Mouse (Mus musculus) lung, embryonic 16.5 days (tissue): Measurements from ENCODE around the gene Muc20. TPM values are rescaled to one million over a fixed set of nuclear protein-coding genes. Genes with fewer than 3 reads are reported as not detected.

ENCODE experiments used
- ATAC-seq: fragments of 200-750 bp; cut with Nextera tagmentation; 2 replicates; pipeline ENCODE4 v1.8.0; 2017; ENCODE audit warnings: low read depth, mild to moderate bottlenecking, moderate library complexity
- H3K27ac ChIP-seq: fragments of 300-500 bp; sonication (generic); 2 replicates; pipeline ENCODE4 v1.5.1; 2014; ENCODE audit warnings: mild to moderate bottlenecking, control low read depth, low read length
- H3K27me3 ChIP-seq: fragments of 300-500 bp; sonication (generic); 2 replicates; pipeline ENCODE4 v1.6.1; 2014; ENCODE audit warnings: low read depth, low read length, mixed read lengths; ENCODE audit not compliant: control insufficient read depth, insufficient read depth
- H3K36me3 ChIP-seq: fragments of 300-500 bp; sonication (generic); 2 replicates; pipeline ENCODE4 v1.6.1; 2014; ENCODE audit warnings: low read length; ENCODE audit not compliant: control insufficient read depth, insufficient read depth
- H3K4me1 ChIP-seq: fragments of 300-500 bp; sonication (generic); replicated peaks from 2 replicates; pipeline ENCODE4 v1.6.1; 2014; ENCODE audit warnings: low read length, mixed read lengths; ENCODE audit not compliant: control insufficient read depth, insufficient read depth
- H3K4me2 ChIP-seq: fragments of 300-500 bp; sonication (generic); 2 replicates; pipeline ENCODE4 v1.6.1; 2014; ENCODE audit warnings: low read depth, low read length, control low read depth
- H3K4me3 ChIP-seq: fragments of 300-500 bp; sonication (generic); 2 replicates; pipeline ENCODE4 v1.5.1; 2014; ENCODE audit warnings: mild to moderate bottlenecking, low read length, control low read depth
- H3K9ac ChIP-seq: fragments of 300-500 bp; sonication (generic); 2 replicates; pipeline ENCODE4 v1.6.1; 2014; ENCODE audit warnings: low read length, control low read depth
- H3K9me3 ChIP-seq: fragments of 300-500 bp; sonication (generic); 2 replicates; pipeline ENCODE4 v1.6.1; 2016; ENCODE audit warnings: low read length; ENCODE audit not compliant: control insufficient read depth
- WGBS: fragments of 180-500 bp; shearing (Covaris S2); extraction: QIAGEN DNeasy Blood & Tissue Kit; methylation state at CpG from one replicate; pipeline ENCODE4 v1.1.7; 2014; 5-methylcytosine and 5-hydroxymethylcytosine counted together
- polyA plus RNA-seq: library from polyadenylated mRNA; unstranded; fragments of >200 nt; fragmentation: Nextera tagmentation; extraction: Ambion mirVana; gene quantifications from 2 replicates; pipeline ENCODE4 v1.2.1, GENCODE M21; 2015

The Muc20 gene
- polyA plus RNA-seq, 1 experiment from 2014 or later, result 0.11 TPM

DNA sequence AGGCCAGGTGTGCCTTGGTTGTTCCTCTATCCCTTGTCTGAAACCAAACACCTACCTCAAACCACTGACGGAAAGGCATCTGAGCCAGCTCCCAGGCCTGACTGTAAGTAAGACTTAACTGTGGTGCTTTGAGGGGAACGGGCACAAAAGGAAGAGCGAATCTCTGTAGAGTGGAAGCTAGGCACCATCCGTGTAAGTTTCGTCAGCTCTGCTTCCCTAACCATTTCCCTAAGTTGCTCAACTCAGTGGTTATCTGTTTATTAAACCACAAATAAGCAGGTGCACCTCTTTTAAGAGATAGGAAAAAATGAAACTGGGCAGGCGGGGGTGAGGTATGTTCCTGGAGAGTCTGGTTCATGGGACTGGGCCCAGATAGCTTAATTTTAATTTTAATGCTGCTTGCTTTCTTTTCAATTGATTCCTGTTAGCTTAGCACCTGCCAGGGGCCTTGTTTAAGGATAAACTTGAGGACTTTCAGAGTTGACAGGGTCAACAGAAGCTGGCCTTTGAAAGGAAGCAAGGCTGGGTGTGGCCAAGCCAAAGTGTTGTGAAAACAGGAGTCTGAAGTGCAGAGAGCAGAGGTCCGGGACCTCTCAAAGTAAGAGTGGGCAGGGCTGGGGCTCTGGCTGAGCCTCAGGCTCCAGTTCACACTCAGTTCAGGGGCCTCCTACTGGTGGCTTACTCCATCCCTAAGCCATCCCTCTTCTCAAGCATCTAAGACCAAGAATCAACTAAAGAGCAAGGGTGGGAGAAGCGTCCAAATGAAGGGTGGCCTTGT lies 10.4 kb upstream of the Muc20 start:
- H3K27me3 ChIP-seq, result no peaks in the 10 kb centered on the region
- H3K4me2 ChIP-seq, result no peak overlapping the region
- H3K36me3 ChIP-seq, result no peaks in the 10 kb centered on the region
- no peaks in the 10 kb centered on the region for H3K9me3 ChIP-seq
- WGBS, result 45% methylated on average over 8 of the region's 8 CpGs
- peaks cover 37% of the 10 kb centered on the region for H3K4me1 ChIP-seq
- H3K9ac ChIP-seq, result no peak overlapping the region
- H3K27ac ChIP-seq, result peak overlapping the region; percentile 52
- H3K4me3 ChIP-seq, result no peak overlapping the region
- peak; percentile 75 for ATAC-seq

DNA sequence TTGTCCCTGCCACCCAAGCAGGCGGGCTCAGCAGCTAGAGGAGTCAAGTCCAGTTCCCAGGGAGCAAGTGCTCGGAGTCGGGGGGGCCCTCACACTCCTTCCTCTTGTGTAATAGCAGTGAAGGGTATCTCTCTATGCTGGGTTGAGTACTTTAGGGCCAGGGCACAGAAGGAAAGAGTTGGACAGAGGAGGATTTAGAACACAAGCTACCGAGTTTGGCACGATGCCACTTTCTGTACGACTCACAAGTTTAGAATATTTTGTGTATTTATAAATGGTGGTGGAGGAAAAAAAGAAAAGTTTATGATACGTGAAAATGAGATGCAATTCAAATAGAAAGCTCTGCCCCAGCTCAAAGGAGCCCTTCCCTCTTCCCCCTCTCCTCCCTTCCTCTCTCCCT lies 7.9 kb upstream of the Muc20 start:
- H3K36me3 ChIP-seq, result no peaks in the 10 kb centered on the region
- H3K9ac ChIP-seq, result no peak overlapping the region
- 0 out of 2 replicates have a peak, but pooled peaks have one; percentile 30 for ATAC-seq
- peak overlapping the region; percentile 77 for H3K27ac ChIP-seq
- WGBS, result 33% methylated on average over 7 of the region's 7 CpGs
- H3K4me3 ChIP-seq, result no peak overlapping the region
- H3K9me3 ChIP-seq, result no peaks in the 10 kb centered on the region
- H3K27me3 ChIP-seq, result no peaks in the 10 kb centered on the region
- H3K4me2 ChIP-seq, result no peak overlapping the region; the same call in 1 of the 2 replicates
- H3K4me1 ChIP-seq, result peaks cover 39% of the 10 kb centered on the region

DNA sequence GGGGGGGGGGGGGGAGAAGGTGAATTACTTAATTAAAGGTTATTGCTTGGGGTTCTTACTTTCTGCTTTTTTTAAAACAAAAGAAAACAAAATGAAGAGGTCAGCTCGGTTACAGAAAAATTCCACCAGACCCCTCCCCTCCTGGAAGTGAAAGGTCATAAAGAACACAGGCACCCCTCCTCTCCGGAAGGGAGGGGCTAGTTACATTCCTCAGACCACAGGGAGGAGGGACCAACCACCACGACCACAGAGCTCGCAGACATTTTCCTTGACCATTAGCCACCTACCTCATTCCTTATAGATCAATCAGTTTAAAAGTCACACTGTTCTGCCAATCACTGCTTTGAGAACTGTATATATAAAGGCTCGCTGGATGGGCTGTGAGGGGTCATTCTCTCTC lies 6.7 kb upstream of the Muc20 start:
- Histone ChIP-seq H3K36me3 (no peaks in the 10 kb centered on the region), H3K27ac (peak overlapping the region; percentile 90)
- 30% methylated on average over 5 of the region's 5 CpGs for WGBS

DNA sequence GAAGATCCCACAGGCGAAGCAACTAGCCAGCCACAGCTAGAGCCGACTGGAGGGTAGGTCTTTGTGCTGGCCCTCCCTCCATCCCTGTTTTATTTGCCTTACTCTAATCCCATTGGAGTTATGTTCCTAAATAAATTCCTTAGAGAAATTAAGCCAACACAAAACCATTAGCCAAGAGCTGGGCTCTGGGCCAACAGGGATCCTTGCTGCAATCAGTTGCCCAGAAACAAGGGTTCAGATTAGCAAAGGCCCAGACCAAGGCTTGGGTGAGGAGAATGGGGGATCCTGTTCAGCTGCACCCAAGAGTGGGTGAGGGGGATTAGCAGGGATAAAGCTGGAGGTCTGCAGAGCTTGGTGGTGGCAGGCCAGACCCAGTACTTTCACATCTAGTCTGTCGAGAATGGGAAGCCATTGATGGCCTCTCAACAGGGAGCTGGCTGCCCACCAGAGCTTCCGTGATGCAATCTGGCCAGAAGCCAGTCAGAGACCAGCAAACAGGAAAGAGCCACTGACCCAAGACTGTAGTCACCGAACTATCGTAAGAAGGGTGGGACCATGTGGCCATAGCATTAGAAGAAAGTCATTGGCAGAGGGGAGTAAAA lies 6.1 kb upstream of the Muc20 start:
- peaks cover 42% of the 10 kb centered on the region for H3K4me1 ChIP-seq
- no peak overlapping the region for H3K4me3 ChIP-seq
- no peaks in the 10 kb centered on the region for H3K9me3 ChIP-seq
- no peak overlapping the region for H3K9ac ChIP-seq
- no peaks in the 10 kb centered on the region for H3K36me3 ChIP-seq
- H3K27ac ChIP-seq, result peak overlapping the region; percentile 90
- ATAC-seq, result peak; percentile 73
- H3K4me2 ChIP-seq, result no peak overlapping the region
- WGBS, result 18% methylated on average over 6 of the region's 6 CpGs
- H3K27me3 ChIP-seq, result no peaks in the 10 kb centered on the region

More for the DNA sequence above, 6.7 kb upstream of the Muc20 start:
- ATAC-seq, result no peak
- H3K9ac ChIP-seq, result no peak overlapping the region
- peaks cover 39% of the 10 kb centered on the region for H3K4me1 ChIP-seq
- H3K4me2 ChIP-seq, result no peak overlapping the region
- no peak overlapping the region for H3K4me3 ChIP-seq
- H3K27me3 ChIP-seq, result no peaks in the 10 kb centered on the region
- no peaks in the 10 kb centered on the region for H3K9me3 ChIP-seq

- H3K4me1 ChIP-seq, result peaks cover 9% of the 10 kb centered on the region; the same call in 1 of the 2 replicates
- H3K27ac ChIP-seq, result no peak overlapping the region
- H3K27me3 ChIP-seq, result no peaks in the 10 kb centered on the region
- peak overlapping the region; percentile 4; the same call in 1 of the 2 replicates for H3K9ac ChIP-seq
- 54% methylated on average over 14 of the region's 14 CpGs for WGBS
- H3K4me3 ChIP-seq, result no peak overlapping the region
- H3K4me2 ChIP-seq, result no peak overlapping the region
- H3K9me3 ChIP-seq, result no peaks in the 10 kb centered on the region
- no peak for ATAC-seq
- H3K36me3 ChIP-seq, result no peaks in the 10 kb centered on the region
These were observed 384 bp downstream of the Muc20 start for GRCm38 (mm10) chr16:32796676-32797425.

DNA sequence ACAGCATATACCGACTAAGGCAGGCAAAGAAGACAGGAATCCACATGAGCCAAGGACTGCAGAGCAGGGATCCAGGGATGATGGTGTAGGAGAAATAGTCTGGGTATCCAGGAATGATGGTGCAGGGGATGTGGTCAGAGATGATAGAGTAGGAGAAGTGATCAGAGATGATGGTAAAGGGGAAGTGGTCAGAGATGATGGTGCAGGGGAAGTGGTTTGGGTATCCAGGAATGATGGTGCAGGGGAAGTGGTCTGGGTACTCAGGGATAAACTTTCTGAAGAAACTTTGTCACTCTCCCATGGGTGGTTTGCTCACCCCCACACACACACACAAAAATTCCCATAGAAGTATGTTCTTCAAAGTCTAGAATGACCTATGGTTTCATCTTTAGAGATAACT lies 2.1 kb downstream of the Muc20 start:
- Histone ChIP-seq H3K9ac (no peak overlapping the region), H3K9me3 (no peaks in the 10 kb centered on the region), H3K4me3 (no peak overlapping the region), H3K36me3 (no peaks in the 10 kb centered on the region), H3K4me2 (no peak overlapping the region), H3K4me1 (peaks cover 9% of the 10 kb centered on the region; the same call in 1 of the 2 replicates), H3K27ac (no peak overlapping the region), H3K27me3 (no peaks in the 10 kb centered on the region)
- no peak for ATAC-seq
- 86% methylated on average over 1 of the region's 1 CpGs for WGBS

DNA sequence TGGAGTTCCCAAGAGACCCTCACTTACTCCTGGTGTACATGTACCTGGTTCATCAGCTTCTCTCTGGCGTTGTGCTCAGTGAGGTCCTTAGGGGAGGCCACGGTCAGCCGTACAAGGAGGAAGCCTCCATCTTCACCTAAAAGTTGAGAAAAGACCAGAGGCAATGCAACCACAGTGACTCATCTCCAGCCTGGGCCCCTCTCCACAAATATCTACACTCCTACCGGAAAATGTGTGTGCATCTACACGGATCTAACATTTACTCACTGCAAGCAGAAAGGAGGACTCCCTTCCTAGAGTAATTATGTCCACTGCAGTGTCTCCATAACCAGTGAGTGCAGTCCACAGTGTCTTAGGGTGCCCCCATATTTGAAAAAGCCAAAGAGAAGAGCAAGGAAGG lies 7.2 kb downstream of the Muc20 start:
- Histone ChIP-seq H3K36me3 (no peaks in the 10 kb centered on the region), H3K9me3 (0 out of 2 replicates have a peak, but pooled peaks cover 4% of the 10 kb centered on the region)

GRCm38 (mm10) chr16:32784840-32785239 lies 12.4 kb downstream of the Muc20 start:
- H3K4me2 ChIP-seq, result no peak overlapping the region
- ATAC-seq, result no peak
- H3K27me3 ChIP-seq, result no peaks in the 10 kb centered on the region

More for the DNA sequence above, 7.2 kb downstream of the Muc20 start:
- WGBS, result 88% methylated on average over 5 of the region's 5 CpGs
- no peak overlapping the region for H3K27ac ChIP-seq
- no peak overlapping the region for H3K4me2 ChIP-seq
- ATAC-seq, result no peak
- H3K4me1 ChIP-seq, result no peaks in the 10 kb centered on the region
- no peaks in the 10 kb centered on the region for H3K27me3 ChIP-seq
- H3K9ac ChIP-seq, result no peak overlapping the region
- no peak overlapping the region for H3K4me3 ChIP-seq

More at GRCm38 (mm10) chr16:32784840-32785239, 12.4 kb downstream of the Muc20 start:
- no peak overlapping the region for H3K9ac ChIP-seq
- H3K4me3 ChIP-seq, result no peak overlapping the region
- H3K9me3 ChIP-seq, result 0 out of 2 replicates have a peak, but pooled peaks cover 4% of the 10 kb centered on the region
- no peaks in the 10 kb centered on the region for H3K4me1 ChIP-seq
- no peaks in the 10 kb centered on the region for H3K36me3 ChIP-seq
- WGBS, result 76% methylated on average over 13 of the region's 13 CpGs
- no peak overlapping the region for H3K27ac ChIP-seq
